Mouse (Mus musculus): ENCODE measurements at regions not wholly inside any gene's neighbourhood (a gene's known extent, or its start where the extent isn't known, plus 50 kb on each side); places are given as distances from the start of the nearest gene placed in this dataset.
"Not testable (repeated sequence)": the region's sequence is repeated elsewhere in the genome, so short reads cannot be mapped to it uniquely, and the experiment has no call there.

GRCm38 (mm10) chr1:4570730-4571129 lies 237.0 kb upstream of the Gm37988 start:
- DNase-seq = no peak

GRCm38 (mm10) chr1:4571299-4572202 lies 236.1 kb upstream of the Gm37988 start:
- peak; percentile 80 for DNase-seq

- no peak for DNase-seq
Observed at GRCm38 (mm10) chr1:4572311-4572710, 235.4 kb upstream of the Gm37988 start.

- no peak for DNase-seq
Observed at GRCm38 (mm10) chr1:4574101-4574500, 233.6 kb upstream of the Gm37988 start.

GRCm38 (mm10) chr1:4576957-4577356 lies 230.7 kb upstream of the Gm37988 start:
- no peak for DNase-seq

GRCm38 (mm10) chr1:4582534-4582933 lies 225.2 kb upstream of the Gm37988 start:
- DNase-seq = no peak

GRCm38 (mm10) chr1:4597856-4598255 lies 209.8 kb upstream of the Gm37988 start:
- DNase-seq = no peak

- DNase-seq = no peak
Observed at GRCm38 (mm10) chr1:4598425-4598824, 209.3 kb upstream of the Gm37988 start.

GRCm38 (mm10) chr1:4602386-4602785 lies 205.3 kb upstream of the Gm37988 start:
- peak; percentile 42 for DNase-seq

- no peak for DNase-seq
Observed at GRCm38 (mm10) chr1:4608824-4609223, 198.9 kb upstream of the Gm37988 start.

- no peak for DNase-seq
Observed at GRCm38 (mm10) chr1:4613305-4613704, 194.4 kb upstream of the Gm37988 start.

GRCm38 (mm10) chr1:4615286-4615685 lies 192.4 kb upstream of the Gm37988 start:
- DNase-seq = no peak

- DNase-seq = peak; percentile 26
Observed at GRCm38 (mm10) chr1:4617479-4617878, 190.2 kb upstream of the Gm37988 start.

- peak; percentile 23 for DNase-seq
Observed at GRCm38 (mm10) chr1:4622408-4622807, 185.3 kb upstream of the Gm37988 start.

GRCm38 (mm10) chr1:4623268-4623667 lies 184.4 kb upstream of the Gm37988 start:
- peak; percentile 11 for DNase-seq

GRCm38 (mm10) chr1:4653937-4654336 lies 153.8 kb upstream of the Gm37988 start:
- peak; percentile 28 for DNase-seq

GRCm38 (mm10) chr1:4655252-4655651 lies 152.4 kb upstream of the Gm37988 start:
- no peak for DNase-seq

- DNase-seq = no peak
Observed at GRCm38 (mm10) chr1:4656883-4657282, 150.8 kb upstream of the Gm37988 start.

- DNase-seq = not testable (repeated sequence)
Observed at GRCm38 (mm10) chr1:4660081-4660480, 147.6 kb upstream of the Gm37988 start.

- not testable (repeated sequence) for DNase-seq
Observed at GRCm38 (mm10) chr1:4660616-4661015, 147.1 kb upstream of the Gm37988 start.

GRCm38 (mm10) chr1:4661761-4662160 lies 145.9 kb upstream of the Gm37988 start:
- DNase-seq = no peak

GRCm38 (mm10) chr1:4669732-4670131 lies 138.0 kb upstream of the Gm37988 start:
- peak; percentile 17 for DNase-seq

GRCm38 (mm10) chr1:4671237-4672019 lies 136.3 kb upstream of the Gm37988 start:
- peak; percentile 63 for DNase-seq
